Mouse (Mus musculus) G1E-ER4 (cell line): ENCODE data around the gene 1600014C10Rik. TPM values are rescaled to one million over a fixed set of nuclear protein-coding genes. Genes with fewer than 3 reads are reported as not detected.

Experiments
- GATA1 ChIP-seq: IDR thresholded peaks from one replicate; pipeline ENCODE4 v1.8.0; 2012; ENCODE audit warnings: low read length, inconsistent platforms
- polyA plus RNA-seq: library from polyadenylated mRNA; stranded (reverse); fragments of >175 nt; gene quantifications from 2 replicates; pipeline ENCODE4 v1.2.3, GENCODE M21; 2012

1600014C10Rik gene
- polyA plus RNA-seq = 12.3 and 13.4 TPM in 2 replicates

GRCm38 (mm10) chr7:38182962-38183687 lies at the start of gene 1600014C10Rik:
Gene 1600014C10Rik (plus strand): TSS chr7:38183217.
- no peak for TF ChIP-seq GATA1

- TF ChIP-seq GATA1 = no peak
These were observed 48.5 kb upstream of the 1600014C10Rik start for GRCm38 (mm10) chr7:38134471-38134870.

GRCm38 (mm10) chr7:38140324-38140723 lies 42.7 kb upstream of the 1600014C10Rik start:
- no peak for TF ChIP-seq GATA1

GRCm38 (mm10) chr7:38141747-38142545 lies 41.1 kb upstream of the 1600014C10Rik start:
- no peak for TF ChIP-seq GATA1

- TF ChIP-seq GATA1 = no peak
These were observed 35.5 kb upstream of the 1600014C10Rik start for GRCm38 (mm10) chr7:38147477-38147876.

- TF ChIP-seq GATA1 = no peak
These were observed 31.2 kb upstream of the 1600014C10Rik start for GRCm38 (mm10) chr7:38151706-38152312.

- TF ChIP-seq GATA1 = no peak
These were observed 30.4 kb upstream of the 1600014C10Rik start for GRCm38 (mm10) chr7:38152571-38152970.

- TF ChIP-seq GATA1 = no peak
These were observed 27.2 kb upstream of the 1600014C10Rik start for GRCm38 (mm10) chr7:38155829-38156228.

GRCm38 (mm10) chr7:38158764-38159458 lies 24.1 kb upstream of the 1600014C10Rik start:
- TF ChIP-seq GATA1 = no peak

GRCm38 (mm10) chr7:38161438-38161837 lies 21.6 kb upstream of the 1600014C10Rik start:
- no peak for TF ChIP-seq GATA1

GRCm38 (mm10) chr7:38163433-38164050 lies 19.5 kb upstream of the 1600014C10Rik start:
- TF ChIP-seq GATA1 = no peak

- TF ChIP-seq GATA1 = no peak
These were observed 15.9 kb upstream of the 1600014C10Rik start for GRCm38 (mm10) chr7:38166930-38167645.

- TF ChIP-seq GATA1 = no peak
These were observed 15.3 kb upstream of the 1600014C10Rik start for GRCm38 (mm10) chr7:38167724-38168141.

GRCm38 (mm10) chr7:38173871-38174270 lies 9.1 kb upstream of the 1600014C10Rik start:
- TF ChIP-seq GATA1 = no peak
